Mouse (Mus musculus) cerebellum, adult 2 months (tissue): ENCODE data around the gene Ndufaf5.

Experiments
- CTCF ChIP-seq: fragments of 200-500 bp; IDR thresholded peaks from 2 replicates; pipeline ENCODE4 v1.5.1; 2011; ENCODE audit warnings: low read depth, mild to moderate bottlenecking, control low read depth, low read length, moderate library complexity, borderline replicate concordance; ENCODE audit not compliant: insufficient read depth
- POLR2A ChIP-seq: fragments of 200-500 bp; IDR thresholded peaks from 2 replicates; pipeline ENCODE4 v1.6.1; 2011; ENCODE audit warnings: low read length, control low read depth, borderline replicate concordance; ENCODE audit not compliant: insufficient read depth

DNA sequence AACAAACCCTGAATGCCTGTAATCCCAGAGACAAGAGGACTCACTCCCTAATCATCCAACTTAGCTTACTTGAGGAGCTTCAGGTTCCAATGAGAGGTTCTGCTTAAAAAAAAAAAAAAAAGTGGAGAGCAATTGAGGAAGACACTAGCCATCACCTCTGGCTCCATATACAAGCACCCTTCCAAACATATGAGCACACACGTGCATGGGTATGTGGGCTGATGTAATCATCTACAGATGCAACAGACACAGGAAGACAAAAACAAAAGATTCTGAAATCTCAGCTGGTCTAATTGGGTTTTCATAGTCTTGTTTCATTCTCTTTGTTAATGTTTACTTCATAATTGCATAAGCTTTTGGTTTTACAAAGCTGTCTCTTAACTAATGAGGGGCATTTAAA lies 1.4 kb upstream of the Ndufaf5 start:
- TF ChIP-seq POLR2A = no peak
- TF ChIP-seq CTCF = no peak
